Mouse (Mus musculus) ES-Bruce4 (cell line): Measurements from ENCODE around the gene Ints1. TPM values are rescaled to one million over a fixed set of nuclear protein-coding genes. Genes with fewer than 3 reads are reported as not detected.

ENCODE experiments used
- H3K27ac ChIP-seq: 2 replicates; pipeline ENCODE4 v1.5.1; 2012; ENCODE audit warnings: low read length, inconsistent platforms; ENCODE audit not compliant: insufficient read depth
- H3K27me3 ChIP-seq: 2 replicates; pipeline ENCODE4 v1.6.1; 2012; ENCODE audit warnings: mild to moderate bottlenecking, low read length, inconsistent platforms; ENCODE audit not compliant: control insufficient read depth, poor library complexity, insufficient read depth, severe bottlenecking
- H3K36me3 ChIP-seq: 2 replicates; pipeline ENCODE4 v1.6.1; 2012; ENCODE audit warnings: inconsistent platforms, mild to moderate bottlenecking, low read length, moderate library complexity; ENCODE audit not compliant: control insufficient read depth, poor library complexity, insufficient read depth, severe bottlenecking
- H3K4me1 ChIP-seq: one replicate; pipeline ENCODE4 v1.8.1; 2011; ENCODE audit warnings: low read length; ENCODE audit not compliant: control insufficient read depth, insufficient read depth
- H3K4me3 ChIP-seq: 2 replicates; pipeline ENCODE4 v1.5.1; 2011; ENCODE audit warnings: low read depth, mild to moderate bottlenecking, low read length
- H3K9ac ChIP-seq: 2 replicates; pipeline ENCODE4 v1.6.1; 2012; ENCODE audit warnings: low read depth, mild to moderate bottlenecking, inconsistent platforms; ENCODE audit not compliant: poor library complexity, severe bottlenecking
- H3K9me3 ChIP-seq: replicated peaks from 2 replicates; pipeline ENCODE4 v1.6.1; 2012; ENCODE audit warnings: mild to moderate bottlenecking, low read length, inconsistent platforms; ENCODE audit not compliant: control insufficient read depth, poor library complexity, insufficient read depth, severe bottlenecking
- CTCF ChIP-seq: IDR thresholded peaks from one replicate; pipeline ENCODE4 v1.8.1; 2011; ENCODE audit warnings: low read depth, low read length
- EP300 ChIP-seq: IDR thresholded peaks from 2 replicates; pipeline ENCODE4 v1.6.1; 2011; ENCODE audit warnings: low read depth, low read length; ENCODE audit not compliant: insufficient read depth
- POLR2A ChIP-seq: IDR thresholded peaks from one replicate; pipeline ENCODE4 v1.8.1; 2011; ENCODE audit warnings: low read length; ENCODE audit not compliant: insufficient read depth
- polyA plus RNA-seq: library from polyadenylated mRNA; stranded (reverse); fragments of >200 nt; gene quantifications from 2 replicates; pipeline ENCODE4 v1.2.4, GENCODE M21; 2011; ENCODE audit warnings: low read depth; ENCODE audit not compliant: missing spikeins, insufficient read depth, insufficient read length

Ints1 gene
- polyA plus RNA-seq, 1 experiment, result 54.6 TPM

GRCm38 (mm10) chr5:139723113-139723512, 52.4 kb downstream of the Ints1 start:
- H3K36me3 ChIP-seq, result no peaks in the 10 kb centered on the region
- peak overlapping the region; percentile 20; the same call in 1 of the 2 replicates for H3K27ac ChIP-seq
- H3K9me3 ChIP-seq, result no peaks in the 10 kb centered on the region
- H3K4me3 ChIP-seq, result no peak overlapping the region
- no peak; the same call in 1 of the 2 replicates for TF ChIP-seq EP300
- no peak for TF ChIP-seq POLR2A
- TF ChIP-seq CTCF, result no peak
- H3K4me1 ChIP-seq, result no peaks in the 10 kb centered on the region
- H3K27me3 ChIP-seq, result no peaks in the 10 kb centered on the region
- H3K9ac ChIP-seq, result no peak overlapping the region

- Histone ChIP-seq H3K27ac (peak overlapping the region; percentile 20; the same call in 1 of the 2 replicates), H3K4me3 (no peak overlapping the region), H3K27me3 (no peaks in the 10 kb centered on the region), H3K4me1 (no peaks in the 10 kb centered on the region), H3K36me3 (no peaks in the 10 kb centered on the region), H3K9me3 (no peaks in the 10 kb centered on the region), H3K9ac (no peak overlapping the region)
- no peak for TF ChIP-seq CTCF
- TF ChIP-seq POLR2A, result no peak
- no peak for TF ChIP-seq EP300
Measured at GRCm38 (mm10) chr5:139722709-139723108, 52.8 kb downstream of the Ints1 start.

DNA sequence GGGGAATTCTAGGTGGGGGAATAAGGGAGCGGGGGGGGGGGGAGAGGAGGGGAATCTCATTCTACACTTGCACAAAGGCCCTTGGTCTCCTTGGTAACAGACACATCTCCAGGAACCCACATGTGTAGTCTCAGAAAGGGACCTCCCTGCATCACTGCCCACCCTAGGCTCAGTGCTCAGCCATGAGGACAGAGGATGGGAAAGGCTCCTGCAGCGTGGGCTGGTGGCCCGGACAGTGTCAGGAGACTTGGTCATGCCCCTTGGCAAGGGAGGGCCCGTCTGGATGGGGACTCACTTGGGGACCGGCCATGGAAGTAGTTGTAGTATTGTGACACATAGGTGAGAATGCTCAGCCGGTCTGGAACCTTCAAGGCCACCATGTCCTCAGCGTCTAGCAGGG, 56.5 kb downstream of the Ints1 start:
- H3K4me3 ChIP-seq, result no peak overlapping the region
- H3K4me1 ChIP-seq, result no peaks in the 10 kb centered on the region
- no peak overlapping the region for H3K9ac ChIP-seq
- TF ChIP-seq CTCF (no peak), POLR2A (no peak), EP300 (no peak)
- H3K27me3 ChIP-seq, result no peaks in the 10 kb centered on the region
- H3K27ac ChIP-seq, result no peak overlapping the region
- H3K9me3 ChIP-seq, result no peaks in the 10 kb centered on the region
- H3K36me3 ChIP-seq, result no peaks in the 10 kb centered on the region

- Histone ChIP-seq H3K9ac (no peak overlapping the region), H3K4me1 (no peaks in the 10 kb centered on the region), H3K9me3 (no peaks in the 10 kb centered on the region), H3K4me3 (no peak overlapping the region), H3K27me3 (no peaks in the 10 kb centered on the region), H3K36me3 (no peaks in the 10 kb centered on the region), H3K27ac (no peak overlapping the region)
- no peak for TF ChIP-seq POLR2A
- no peak for TF ChIP-seq CTCF
- no peak for TF ChIP-seq EP300
Measured at GRCm38 (mm10) chr5:139718540-139718939, 56.9 kb downstream of the Ints1 start.

- H3K36me3 ChIP-seq, result no peaks in the 10 kb centered on the region
- TF ChIP-seq CTCF, result peak; percentile 92
- TF ChIP-seq POLR2A, result no peak
- no peak for TF ChIP-seq EP300
- no peak overlapping the region for H3K9ac ChIP-seq
Measured at GRCm38 (mm10) chr5:139717723-139718122, 57.8 kb downstream of the Ints1 start.

GRCm38 (mm10) chr5:139706496-139706895, 69.0 kb downstream of the Ints1 start:
- H3K4me3 ChIP-seq, result no peak overlapping the region
- H3K27ac ChIP-seq, result no peak overlapping the region
- no peaks in the 10 kb centered on the region for H3K27me3 ChIP-seq
- no peaks in the 10 kb centered on the region for H3K4me1 ChIP-seq
- no peaks in the 10 kb centered on the region for H3K36me3 ChIP-seq
- no peak for TF ChIP-seq EP300
- TF ChIP-seq POLR2A, result no peak
- no peak for TF ChIP-seq CTCF
- no peak overlapping the region for H3K9ac ChIP-seq
- no peaks in the 10 kb centered on the region for H3K9me3 ChIP-seq

More at GRCm38 (mm10) chr5:139717723-139718122, 57.8 kb downstream of the Ints1 start:
- H3K9me3 ChIP-seq, result no peaks in the 10 kb centered on the region
- H3K4me3 ChIP-seq, result no peak overlapping the region
- H3K4me1 ChIP-seq, result no peaks in the 10 kb centered on the region
- no peak overlapping the region for H3K27ac ChIP-seq
- H3K27me3 ChIP-seq, result no peaks in the 10 kb centered on the region
